Mouse (Mus musculus) neural tube, embryonic 11.5 days (tissue): ENCODE data around the gene Zfp825. TPM values are rescaled to one million over a fixed set of nuclear protein-coding genes. Genes with fewer than 3 reads are reported as not detected.

Experiments used
- polyA plus RNA-seq: library from polyadenylated mRNA; unstranded; fragments of >200 nt; fragmentation: Nextera tagmentation; extraction: Ambion mirVana; gene quantifications from 2 replicates; pipeline ENCODE4 v1.2.1, GENCODE M21; 2014

The Zfp825 gene
- polyA plus RNA-seq, 1 experiment from 2014 or later, result 18.5 TPM

Other genes starting within 250 kb of the Zfp825 start
- 0.55 and 2.0 TPM in 2 replicates for gene Ahrr, start 201.7 kb downstream of the Zfp825 start, polyA plus RNA-seq
- 124 and 128 TPM in 2 replicates for gene Pdcd6, start 176.4 kb downstream of the Zfp825 start, polyA plus RNA-seq
- gene Sdha, start 143.7 kb downstream of the Zfp825 start, polyA plus RNA-seq, result 228 and 255 TPM in 2 replicates
- gene Ccdc127, start 143.7 kb downstream of the Zfp825 start, polyA plus RNA-seq, result 56.1 and 57.6 TPM in 2 replicates
- gene Lrrc14b, start 130.0 kb downstream of the Zfp825 start, polyA plus RNA-seq, result not detected in 2 replicates
- gene Zfp72, start 103.2 kb downstream of the Zfp825 start, polyA plus RNA-seq, result 4.0 and 5.8 TPM in 2 replicates
- gene Ftl1-ps1, start 94.3 kb downstream of the Zfp825 start, polyA plus RNA-seq, result 72.9 and 74.4 TPM in 2 replicates
- gene Erap1, start 145.6 kb upstream of the Zfp825 start, polyA plus RNA-seq, result 7.6 and 8.5 TPM in 2 replicates